Mouse (Mus musculus): Measurements from ENCODE around the gene Svs5. TPM values are rescaled to one million over a fixed set of nuclear protein-coding genes. Genes with fewer than 3 reads are reported as not detected.

Svs5 gene
- polyA plus RNA-seq (2014; fragmentation: Illumina TruSeq; extraction: RNeasy Lipid Tissue Mini Kit (QIAGEN cat#74804); ENCODE audit: low read depth, low replicate concordance) = 8.0 TPM

DNA sequence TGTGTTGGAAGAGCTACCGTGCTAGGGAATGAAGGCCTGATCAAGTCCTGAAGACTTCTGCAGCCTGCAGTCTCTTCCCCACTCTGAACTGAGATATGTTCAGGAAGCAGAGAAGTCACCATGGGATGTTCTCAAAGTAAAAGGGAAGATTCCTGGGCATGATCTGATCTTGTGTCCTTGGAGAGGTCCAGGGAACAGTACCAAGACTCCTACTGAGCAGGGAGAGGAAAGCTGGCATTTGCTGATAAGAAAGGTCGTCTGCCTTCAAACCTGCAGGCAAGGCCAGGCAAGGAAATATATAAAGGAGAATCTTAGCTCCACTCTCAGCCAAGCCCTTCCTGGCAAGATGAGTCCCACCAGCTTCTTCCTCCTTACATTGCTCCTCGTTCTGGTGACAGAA is at the start of gene Svs5:
Gene Svs5 (plus strand): TSS at position 301 of the 400 bp plus-strand sequence.

DNA sequence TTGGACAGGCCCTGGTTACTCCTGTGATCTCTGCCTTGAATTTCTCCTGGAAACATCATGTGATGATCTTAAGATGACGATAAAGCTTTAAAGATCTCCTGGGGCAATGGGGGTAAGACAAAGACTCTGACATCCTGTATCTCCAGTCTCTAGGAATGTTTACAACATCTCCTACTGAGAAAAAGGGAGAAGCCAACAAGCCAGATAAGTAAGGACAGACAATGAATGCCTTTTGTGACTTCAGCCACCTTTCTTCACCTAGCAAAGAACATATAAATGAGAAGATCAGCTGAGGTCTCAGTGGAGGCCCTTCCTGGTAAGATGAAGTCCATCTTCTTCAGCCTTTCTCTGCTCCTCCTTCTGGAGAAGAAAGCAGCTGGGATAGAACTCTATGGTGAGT is 43.6 kb upstream of the Svs5 start, which contains the start of gene Svs3a:
Gene Svs3a (plus strand): TSS at position 301 of the 400 bp plus-strand sequence.

GRCm38 (mm10) chr2:164316451-164316850 is 16.1 kb upstream of the Svs5 start, which contains the start of gene Svs6:
Gene Svs6 (plus strand): TSS chr2:164316751.

Other genes starting within 250 kb of the Svs5 start
- gene Kcns1, start 161.6 kb upstream of the Svs5 start, polyA plus RNA-seq (2014; fragmentation: Illumina TruSeq; extraction: RNeasy Lipid Tissue Mini Kit (QIAGEN cat#74804); ENCODE audit: low read depth, low replicate concordance) = 0.07 TPM
- gene Wfdc5, start 150.0 kb upstream of the Svs5 start, polyA plus RNA-seq (2014; fragmentation: Illumina TruSeq; extraction: RNeasy Lipid Tissue Mini Kit (QIAGEN cat#74804); ENCODE audit: low read depth, low replicate concordance) = not detected
- not detected for gene Wfdc12, start 142.1 kb upstream of the Svs5 start, polyA plus RNA-seq (2014; fragmentation: Illumina TruSeq; extraction: RNeasy Lipid Tissue Mini Kit (QIAGEN cat#74804); ENCODE audit: low read depth, low replicate concordance)
- 104 TPM for gene Wfdc15a, start 132.6 kb upstream of the Svs5 start, polyA plus RNA-seq (2014; fragmentation: Illumina TruSeq; extraction: RNeasy Lipid Tissue Mini Kit (QIAGEN cat#74804); ENCODE audit: low read depth, low replicate concordance)
- gene Wfdc15b, start 111.1 kb upstream of the Svs5 start, polyA plus RNA-seq (2014; fragmentation: Illumina TruSeq; extraction: RNeasy Lipid Tissue Mini Kit (QIAGEN cat#74804); ENCODE audit: low read depth, low replicate concordance) = 0.62 TPM
- gene Svs2, start 94.3 kb upstream of the Svs5 start, polyA plus RNA-seq (2014; fragmentation: Illumina TruSeq; extraction: RNeasy Lipid Tissue Mini Kit (QIAGEN cat#74804); ENCODE audit: low read depth, low replicate concordance) = not detected
- 0.50 TPM for gene Svs3b, start 76.1 kb upstream of the Svs5 start, polyA plus RNA-seq (2014; fragmentation: Illumina TruSeq; extraction: RNeasy Lipid Tissue Mini Kit (QIAGEN cat#74804); ENCODE audit: low read depth, low replicate concordance)
- 1.5 TPM for gene Svs4, start 54.3 kb upstream of the Svs5 start, polyA plus RNA-seq (2014; fragmentation: Illumina TruSeq; extraction: RNeasy Lipid Tissue Mini Kit (QIAGEN cat#74804); ENCODE audit: low read depth, low replicate concordance)
- gene Svs3a, start 43.5 kb upstream of the Svs5 start, polyA plus RNA-seq (2014; fragmentation: Illumina TruSeq; extraction: RNeasy Lipid Tissue Mini Kit (QIAGEN cat#74804); ENCODE audit: low read depth, low replicate concordance) = not detected
- 3.8 TPM for gene Svs6, start 16.0 kb upstream of the Svs5 start, polyA plus RNA-seq (2014; fragmentation: Illumina TruSeq; extraction: RNeasy Lipid Tissue Mini Kit (QIAGEN cat#74804); ENCODE audit: low read depth, low replicate concordance)
- gene Slpi, start 56.4 kb downstream of the Svs5 start, polyA plus RNA-seq (2014; fragmentation: Illumina TruSeq; extraction: RNeasy Lipid Tissue Mini Kit (QIAGEN cat#74804); ENCODE audit: low read depth, low replicate concordance) = 0.27 TPM
- gene Rbpjl, start 70.4 kb downstream of the Svs5 start, polyA plus RNA-seq (2014; fragmentation: Illumina TruSeq; extraction: RNeasy Lipid Tissue Mini Kit (QIAGEN cat#74804); ENCODE audit: low read depth, low replicate concordance) = not detected
- gene Matn4, start 72.4 kb downstream of the Svs5 start, polyA plus RNA-seq (2014; fragmentation: Illumina TruSeq; extraction: RNeasy Lipid Tissue Mini Kit (QIAGEN cat#74804); ENCODE audit: low read depth, low replicate concordance) = not detected
- gene Sdc4, start 111.1 kb downstream of the Svs5 start, polyA plus RNA-seq (2014; fragmentation: Illumina TruSeq; extraction: RNeasy Lipid Tissue Mini Kit (QIAGEN cat#74804); ENCODE audit: low read depth, low replicate concordance) = 23.5 TPM
- 6.3 TPM for gene Sys1, start 124.2 kb downstream of the Svs5 start, polyA plus RNA-seq (2014; fragmentation: Illumina TruSeq; extraction: RNeasy Lipid Tissue Mini Kit (QIAGEN cat#74804); ENCODE audit: low read depth, low replicate concordance)
- not detected for gene Gm20458, start 128.2 kb downstream of the Svs5 start, polyA plus RNA-seq (2014; fragmentation: Illumina TruSeq; extraction: RNeasy Lipid Tissue Mini Kit (QIAGEN cat#74804); ENCODE audit: low read depth, low replicate concordance)
- gene Trp53tg5, start 141.0 kb downstream of the Svs5 start, polyA plus RNA-seq (2014; fragmentation: Illumina TruSeq; extraction: RNeasy Lipid Tissue Mini Kit (QIAGEN cat#74804); ENCODE audit: low read depth, low replicate concordance) = 308 TPM
- 0.98 TPM for gene Dbndd2, start 153.4 kb downstream of the Svs5 start, polyA plus RNA-seq (2014; fragmentation: Illumina TruSeq; extraction: RNeasy Lipid Tissue Mini Kit (QIAGEN cat#74804); ENCODE audit: low read depth, low replicate concordance)
- gene Pigt, start 164.8 kb downstream of the Svs5 start, polyA plus RNA-seq (2014; fragmentation: Illumina TruSeq; extraction: RNeasy Lipid Tissue Mini Kit (QIAGEN cat#74804); ENCODE audit: low read depth, low replicate concordance) = 8.8 TPM
- not detected for gene Wfdc2, start 229.7 kb downstream of the Svs5 start, polyA plus RNA-seq (2014; fragmentation: Illumina TruSeq; extraction: RNeasy Lipid Tissue Mini Kit (QIAGEN cat#74804); ENCODE audit: low read depth, low replicate concordance)
- not detected for gene Spint3, start 240.7 kb downstream of the Svs5 start, polyA plus RNA-seq (2014; fragmentation: Illumina TruSeq; extraction: RNeasy Lipid Tissue Mini Kit (QIAGEN cat#74804); ENCODE audit: low read depth, low replicate concordance)